Mouse (Mus musculus) right cerebral cortex, postnatal 36 days (tissue): ENCODE measurements around the gene Fut8.

Experiments
- DNase-seq, 2 experiments: peaks; one replicate each; pipeline ENCODE4 v3.0.0; 2022; ENCODE audit warnings: low spot score in 2 of 2, mixed read lengths in 1 of 2

Gene Fut8

GRCm38 (mm10) chr12:77305502-77305901 lies 67.6 kb downstream of the Fut8 start:
- DNase-seq: no peak

- no peak for DNase-seq
Measured at GRCm38 (mm10) chr12:77306759-77307314, 68.9 kb downstream of the Fut8 start.

- DNase-seq: no peak
Measured at GRCm38 (mm10) chr12:77309507-77309906, 71.6 kb downstream of the Fut8 start.

GRCm38 (mm10) chr12:77313502-77313901 lies 75.6 kb downstream of the Fut8 start:
- no peak for DNase-seq

GRCm38 (mm10) chr12:77324142-77324541 lies 86.2 kb downstream of the Fut8 start:
- no peak for DNase-seq

- no peak for DNase-seq
Measured at GRCm38 (mm10) chr12:77346521-77346920, 108.6 kb downstream of the Fut8 start.

GRCm38 (mm10) chr12:77349543-77349942 lies 111.6 kb downstream of the Fut8 start:
- no peak for DNase-seq

GRCm38 (mm10) chr12:77415720-77416119 lies 177.8 kb downstream of the Fut8 start:
- no peak for DNase-seq

GRCm38 (mm10) chr12:77421667-77422393 lies 183.9 kb downstream of the Fut8 start:
- no peak for DNase-seq

- no peak for DNase-seq
Measured at GRCm38 (mm10) chr12:77426093-77426492, 188.2 kb downstream of the Fut8 start.

GRCm38 (mm10) chr12:77428165-77428564 lies 190.2 kb downstream of the Fut8 start:
- DNase-seq: no peak

GRCm38 (mm10) chr12:77429381-77429780 lies 191.5 kb downstream of the Fut8 start:
- no peak for DNase-seq

- no peak for DNase-seq
Measured at GRCm38 (mm10) chr12:77436733-77437132, 198.8 kb downstream of the Fut8 start.

- DNase-seq: no peak
Measured at GRCm38 (mm10) chr12:77450816-77451215, 212.9 kb downstream of the Fut8 start.

- DNase-seq: no peak
Measured at GRCm38 (mm10) chr12:77466178-77466577, 228.3 kb downstream of the Fut8 start.

- no peak for DNase-seq
Measured at GRCm38 (mm10) chr12:77479931-77480330, 242.0 kb downstream of the Fut8 start.

GRCm38 (mm10) chr12:77481153-77481552 lies 243.2 kb downstream of the Fut8 start:
- DNase-seq: no peak

- no peak for DNase-seq
Measured at GRCm38 (mm10) chr12:77481799-77482198, 243.9 kb downstream of the Fut8 start.

- no peak for DNase-seq
Measured at GRCm38 (mm10) chr12:77483180-77483855, 245.4 kb downstream of the Fut8 start.

- no peak for DNase-seq
Measured at GRCm38 (mm10) chr12:77484761-77485160, 246.8 kb downstream of the Fut8 start.

- no peak for DNase-seq
Measured at GRCm38 (mm10) chr12:77491478-77491877, 253.6 kb downstream of the Fut8 start.

GRCm38 (mm10) chr12:77495781-77496180 lies 257.9 kb downstream of the Fut8 start:
- DNase-seq: no peak

- DNase-seq: no peak
Measured at GRCm38 (mm10) chr12:77498153-77498552, 260.2 kb downstream of the Fut8 start.
